Mouse (Mus musculus): Measurements from ENCODE around the gene Ifitm2. TPM values are rescaled to one million over a fixed set of nuclear protein-coding genes. Genes with fewer than 3 reads are reported as not detected.

Gene Ifitm2
- 139 and 160 TPM in 2 replicates for polyA plus RNA-seq (2012; rRNA removed)

GRCm38 (mm10) chr7:140955758-140956555 lies at the start of gene Ifitm2, which contains the start of gene Gm45717:
Gene Ifitm2, minus strand, starts transcription at chr7:140955987.
Gene Gm45717, minus strand, starts transcription at chr7:140955937.

DNA sequence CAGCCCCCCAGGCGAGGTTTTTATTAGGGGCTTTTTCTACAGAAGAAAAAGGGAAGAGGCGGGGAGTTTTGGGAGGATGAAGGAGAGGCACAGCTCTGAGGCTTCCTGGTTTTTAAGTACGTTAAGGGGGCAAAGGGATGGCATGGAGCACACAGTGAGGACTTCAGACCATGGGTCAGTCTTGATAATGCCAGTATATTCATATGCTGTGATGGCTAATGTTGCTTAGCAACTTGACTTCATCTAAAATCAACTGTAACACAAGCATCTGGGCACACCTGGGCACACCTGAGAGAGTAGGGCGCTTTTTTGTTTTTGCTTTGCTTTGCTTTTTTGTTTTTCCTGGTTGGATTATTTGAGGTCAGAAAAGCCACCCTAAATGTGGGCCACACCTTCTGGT lies 11.1 kb upstream of the Ifitm2 start, which contains the start of gene Ifitm1:
Ifitm1 (plus strand) TSS at position 301 of the 400 bp plus-strand sequence.

DNA sequence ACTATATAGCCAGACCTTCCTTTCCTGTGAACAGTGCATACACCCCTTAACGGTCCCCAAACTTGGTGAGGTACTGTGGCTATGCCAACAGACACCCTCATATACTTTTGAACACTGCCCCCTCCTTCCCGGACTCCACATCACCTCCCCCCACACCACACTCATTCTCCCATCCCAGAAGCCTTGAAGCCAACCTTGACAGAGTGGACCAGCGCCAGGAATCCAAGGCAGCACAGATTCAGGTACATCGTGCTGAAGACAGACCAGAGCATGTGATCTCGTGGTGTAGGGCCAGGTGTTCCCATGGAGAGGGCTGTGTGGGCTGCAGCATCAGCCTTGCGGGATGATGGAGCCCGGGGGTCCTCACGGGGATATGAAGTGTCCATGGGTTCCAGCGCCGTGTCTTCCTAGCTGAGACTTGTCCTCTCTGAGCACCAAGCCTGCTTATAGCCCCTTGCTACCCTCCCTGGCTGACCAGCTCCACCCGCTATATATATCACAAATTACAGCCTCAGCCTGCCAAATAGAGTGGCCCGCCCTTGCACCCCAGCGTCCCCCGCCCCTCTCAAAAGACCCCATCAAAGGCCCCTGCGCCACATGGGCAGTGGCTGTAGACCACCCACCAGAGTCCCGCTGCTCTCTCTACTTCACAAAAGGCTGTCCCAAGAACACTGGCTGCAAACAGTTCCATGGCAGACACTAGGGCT lies 5.8 kb downstream of the Ifitm2 start, which contains the start of gene Ifitm5:
Ifitm5 (minus strand) TSS at position 468 of the 707 bp plus-strand sequence.

GRCm38 (mm10) chr7:140941222-140942051 lies 14.3 kb downstream of the Ifitm2 start, which contains the start of gene Pgghg:
Gene Pgghg, plus strand, starts transcription at chr7:140941391.

DNA sequence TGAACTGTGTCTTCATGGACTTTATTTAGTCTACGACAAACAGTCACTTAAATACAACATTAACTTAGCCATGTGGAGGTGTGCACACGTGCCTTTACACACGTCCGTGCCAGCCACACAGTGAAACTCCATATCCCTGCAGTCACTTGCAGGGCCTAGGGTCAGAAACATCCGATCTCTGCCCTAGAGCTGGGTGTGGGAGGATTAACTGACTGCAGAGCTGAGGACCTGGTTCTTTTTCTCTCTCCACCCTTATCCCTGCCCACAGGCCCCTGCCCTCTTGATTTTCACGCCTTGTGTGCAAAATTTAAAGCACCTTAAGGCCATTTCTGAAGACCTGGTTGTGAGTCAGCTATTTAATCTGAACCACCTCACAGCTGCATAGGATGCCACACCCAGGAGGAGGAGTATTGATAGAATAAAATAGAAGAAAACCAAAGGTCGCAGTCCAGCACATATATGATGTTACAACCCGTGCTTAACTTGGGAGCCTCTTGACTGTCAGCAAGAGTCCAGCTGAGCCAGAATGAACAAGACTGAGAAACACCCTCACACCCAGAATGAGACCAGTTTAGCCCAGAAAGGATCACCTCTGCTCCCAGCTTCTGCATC lies 35.3 kb downstream of the Ifitm2 start, which contains the start of gene Nlrp6:
Nlrp6 (plus strand) TSS at position 485 of the 612 bp plus-strand sequence.

Other genes with a start within 250 kb of the Ifitm2 start
- gene Cyp2e1, start 192.2 kb downstream of the Ifitm2 start, polyA plus RNA-seq (2012; rRNA removed): not detected in 2 replicates
- 0.26 and 0.66 TPM in 2 replicates for gene Syce1, start 168.1 kb downstream of the Ifitm2 start, polyA plus RNA-seq (2012; rRNA removed)
- 11.1 and 13.3 TPM in 2 replicates for gene Zfp941, start 133.8 kb downstream of the Ifitm2 start, polyA plus RNA-seq (2012; rRNA removed)
- gene Urah, start 121.0 kb downstream of the Ifitm2 start, polyA plus RNA-seq (2012; rRNA removed): 0.24 and 1.4 TPM in 2 replicates
- 0.25 TPM in 1 of 2 replicates, not detected in the other for gene Scgb1c1, start 110.4 kb downstream of the Ifitm2 start, polyA plus RNA-seq (2012; rRNA removed)
- gene Odf3, start 108.2 kb downstream of the Ifitm2 start, polyA plus RNA-seq (2012; rRNA removed): 0.12 and 0.16 TPM in 2 replicates
- gene Gm45785, start 99.7 kb downstream of the Ifitm2 start, polyA plus RNA-seq (2012; rRNA removed): 0.24 and 0.28 TPM in 2 replicates
- gene Ric8a, start 99.0 kb downstream of the Ifitm2 start, polyA plus RNA-seq (2012; rRNA removed): 103 and 106 TPM in 2 replicates
- gene Bet1l, start 98.4 kb downstream of the Ifitm2 start, polyA plus RNA-seq (2012; rRNA removed): 33.4 and 36.0 TPM in 2 replicates
- gene Psmd13, start 74.0 kb downstream of the Ifitm2 start, polyA plus RNA-seq (2012; rRNA removed): 140 and 147 TPM in 2 replicates
- gene Sirt3, start 73.7 kb downstream of the Ifitm2 start, polyA plus RNA-seq (2012; rRNA removed): 57.5 and 62.3 TPM in 2 replicates
- gene Cox8b, start 55.5 kb downstream of the Ifitm2 start, polyA plus RNA-seq (2012; rRNA removed): 3.9 TPM in 1 of 2 replicates, not detected in the other
- 0.59 and 0.66 TPM in 2 replicates for gene Nlrp6, start 35.1 kb downstream of the Ifitm2 start, polyA plus RNA-seq (2012; rRNA removed)
- gene Pgghg, start 14.6 kb downstream of the Ifitm2 start, polyA plus RNA-seq (2012; rRNA removed): 9.8 and 11.2 TPM in 2 replicates
- 0.48 and 7.3 TPM in 2 replicates for gene Ifitm5, start 5.7 kb downstream of the Ifitm2 start, polyA plus RNA-seq (2012; rRNA removed)
- 0.21 TPM in 1 of 2 replicates, not detected in the other for gene Gm45717, start 50 bp downstream of the Ifitm2 start, polyA plus RNA-seq (2012; rRNA removed)
- 33.6 and 57.6 TPM in 2 replicates for gene Ifitm1, start 11.2 kb upstream of the Ifitm2 start, polyA plus RNA-seq (2012; rRNA removed)
- gene Ifitm3, start 54.8 kb upstream of the Ifitm2 start, polyA plus RNA-seq (2012; rRNA removed): 43.6 and 46.5 TPM in 2 replicates
- gene Ifitm6, start 61.9 kb upstream of the Ifitm2 start, polyA plus RNA-seq (2012; rRNA removed): 0.56 and 0.82 TPM in 2 replicates
- not detected in 2 replicates for gene Gm17387, start 73.1 kb upstream of the Ifitm2 start, polyA plus RNA-seq (2012; rRNA removed)
- gene B4galnt4, start 105.1 kb upstream of the Ifitm2 start, polyA plus RNA-seq (2012; rRNA removed): 186 and 189 TPM in 2 replicates
- gene Pkp3, start 122.2 kb upstream of the Ifitm2 start, polyA plus RNA-seq (2012; rRNA removed): 0.04 and 1.6 TPM in 2 replicates
- gene Sigirr, start 144.6 kb upstream of the Ifitm2 start, polyA plus RNA-seq (2012; rRNA removed): 2.3 and 2.5 TPM in 2 replicates
- 0.92 and 1.00 TPM in 2 replicates for gene Ano9, start 161.8 kb upstream of the Ifitm2 start, polyA plus RNA-seq (2012; rRNA removed)
- 57.7 and 58.1 TPM in 2 replicates for gene Ptdss2, start 166.4 kb upstream of the Ifitm2 start, polyA plus RNA-seq (2012; rRNA removed)
- gene Rnh1, start 216.9 kb upstream of the Ifitm2 start, polyA plus RNA-seq (2012; rRNA removed): 31.5 and 34.6 TPM in 2 replicates
- 203 and 213 TPM in 2 replicates for gene Hras, start 238.0 kb upstream of the Ifitm2 start, polyA plus RNA-seq (2012; rRNA removed)
- 14.1 and 14.9 TPM in 2 replicates for gene Lrrc56, start 238.2 kb upstream of the Ifitm2 start, polyA plus RNA-seq (2012; rRNA removed)

Measured in central nervous system, embryonic 18 days (tissue).